In the genomic region with DNA sequence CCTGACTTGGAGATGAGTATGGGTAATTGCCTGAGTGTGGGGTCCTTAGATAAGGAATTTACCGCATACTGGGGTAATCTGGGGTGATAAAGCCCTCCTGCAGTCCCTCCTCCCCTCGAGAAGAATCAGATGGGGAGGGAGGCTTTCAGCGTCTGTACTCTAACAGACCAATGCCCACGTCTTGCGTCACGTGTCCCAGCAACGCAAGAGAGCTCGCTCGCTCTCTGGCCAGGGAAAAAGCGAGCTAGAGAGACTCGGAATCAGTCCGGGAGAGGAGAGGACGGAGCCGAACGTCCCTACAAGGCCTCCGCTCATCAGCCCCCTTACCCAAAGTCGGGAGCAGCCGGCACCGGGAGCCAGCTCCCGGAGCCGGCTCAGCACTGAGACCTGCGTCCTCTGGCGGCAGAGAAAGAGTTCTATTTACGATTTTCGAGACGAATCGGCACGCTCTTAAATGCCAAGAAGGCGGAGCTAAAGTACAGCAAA, we compare ENCODE assay signal across 8 mouse cellular contexts. TPM values are rescaled to one million over a fixed set of nuclear protein-coding genes. Genes with fewer than 3 reads are reported as not detected.
DNase-seq lines count a peak whose midpoint lies in the region; ATAC-seq and TF ChIP-seq lines count a peak whose summit lies in the region.

No protein-coding gene starts in this region.

- ATAC-seq in G1E (ENCODE audit: extremely low read depth, insufficient number of reproducible peaks, low FRiP score, poor library complexity, severe bottlenecking), result peak; percentile 56
- ATAC-seq in forebrain, embryonic 14.5 days, result no peak
- no peak for ATAC-seq in intestine, postnatal 0 days
- ATAC-seq in stomach, postnatal 0 days (ENCODE audit: low FRiP score, low TSS enrichment), result no peak

- DNase-seq in cerebellum, postnatal 14 days, result peak; percentile 38 to 64
- no peak for DNase-seq in cerebellum, adult 11 months
- peak; percentile 81 for DNase-seq in G1E (ENCODE audit: low spot score)
- DNase-seq in forebrain, embryonic 14.5 days (ENCODE audit: low spot score), result peak; percentile 60
- peak; percentile 51 for DNase-seq in stomach, postnatal 0 days (ENCODE audit: low spot score)
- no peak for DNase-seq in ovary, adult 18-20 months (ENCODE audit: low spot score)

- H3K9ac ChIP-seq in forebrain, embryonic 14.5 days (ENCODE audit: low read length), result no peak overlapping the region
- no peak overlapping the region for H3K9ac ChIP-seq in intestine, postnatal 0 days (ENCODE audit: low read depth, low read length)
- no peak overlapping the region for H3K9ac ChIP-seq in stomach, postnatal 0 days (ENCODE audit: low read length)

- TF ChIP-seq EP300 in stomach, postnatal 0 days (optimal IDR thresholded peaks at IDR 0.05), result no peak

- no peak overlapping the region for H3K27ac ChIP-seq in forebrain, embryonic 14.5 days (ENCODE audit: low read depth, low read length)
- H3K27ac ChIP-seq in intestine, postnatal 0 days (ENCODE audit: low read depth, low read length), result no peak overlapping the region
- no peak overlapping the region for H3K27ac ChIP-seq in stomach, postnatal 0 days (replicated peaks)

- no peak for TF ChIP-seq CTCF in G1E (IDR thresholded peaks at IDR 0.05; ENCODE audit: low read depth, low read length)
- TF ChIP-seq CTCF in intestine, postnatal 0 days (IDR thresholded peaks at IDR 0.05; ENCODE audit: low read depth), result peak; percentile 67
- peak; percentile 61 for TF ChIP-seq CTCF in stomach, postnatal 0 days (IDR thresholded peaks at IDR 0.05; ENCODE audit: low read depth)

- peaks cover 12% of the 10 kb centered on the region for H3K4me1 ChIP-seq in G1E (ENCODE audit: insufficient read depth, low read depth, low read length)
- peaks cover 7% of the 10 kb centered on the region; the same call in 1 of the 2 replicates for H3K4me1 ChIP-seq in forebrain, embryonic 14.5 days (ENCODE audit: control insufficient read depth, insufficient read depth, low read length)
- no peaks in the 10 kb centered on the region for H3K4me1 ChIP-seq in intestine, postnatal 0 days (replicated peaks; ENCODE audit: control insufficient read depth, insufficient read depth, low read length)
- H3K4me1 ChIP-seq in megakaryocyte, embryonic 14.5 days, result peaks cover 63% of the 10 kb centered on the region
- no peaks in the 10 kb centered on the region for H3K4me1 ChIP-seq in stomach, postnatal 0 days (replicated peaks; ENCODE audit: control insufficient read depth, insufficient read depth)

- H3K36me3 ChIP-seq in G1E (replicated peaks), result peaks cover 23% of the 10 kb centered on the region
- H3K36me3 ChIP-seq in forebrain, embryonic 14.5 days (ENCODE audit: control insufficient read depth, insufficient read depth, low read length), result no peaks in the 10 kb centered on the region
- no peaks in the 10 kb centered on the region for H3K36me3 ChIP-seq in intestine, postnatal 0 days (ENCODE audit: control insufficient read depth, insufficient read depth)
- peaks cover 4% of the 10 kb centered on the region for H3K36me3 ChIP-seq in megakaryocyte, embryonic 14.5 days (replicated peaks; ENCODE audit: low read length)
- no peaks in the 10 kb centered on the region for H3K36me3 ChIP-seq in stomach, postnatal 0 days (ENCODE audit: control insufficient read depth, insufficient read depth, low read length)

- no peaks in the 10 kb centered on the region for H3K27me3 ChIP-seq in G1E (ENCODE audit: insufficient read depth, low read length)
- H3K27me3 ChIP-seq in forebrain, embryonic 14.5 days (replicated peaks; ENCODE audit: control insufficient read depth, insufficient read depth, low read length), result peaks cover 37% of the 10 kb centered on the region
- peaks cover 36% of the 10 kb centered on the region for H3K27me3 ChIP-seq in intestine, postnatal 0 days (replicated peaks; ENCODE audit: control insufficient read depth, insufficient read depth, low read length)
- H3K27me3 ChIP-seq in megakaryocyte, embryonic 14.5 days (replicated peaks), result peaks cover 36% of the 10 kb centered on the region
- H3K27me3 ChIP-seq in stomach, postnatal 0 days (ENCODE audit: control insufficient read depth, insufficient read depth, low read length), result peaks cover 3% of the 10 kb centered on the region

- peak overlapping the region; percentile 37 for H3K4me2 ChIP-seq in forebrain, embryonic 14.5 days (ENCODE audit: low read length)
- peak overlapping the region; percentile 47 for H3K4me2 ChIP-seq in intestine, postnatal 0 days (replicated peaks; ENCODE audit: low read depth)
- H3K4me2 ChIP-seq in stomach, postnatal 0 days (replicated peaks; ENCODE audit: low read depth), result no peak overlapping the region

- H3K4me3 ChIP-seq in G1E (ENCODE audit: low read depth, low read length), result peak overlapping the region; percentile 78
- H3K4me3 ChIP-seq in forebrain, embryonic 14.5 days (ENCODE audit: low read depth, low read length), result no peak overlapping the region
- H3K4me3 ChIP-seq in intestine, postnatal 0 days (ENCODE audit: low read depth, low read length), result peak overlapping the region; percentile 16
- peak overlapping the region; percentile 95 for H3K4me3 ChIP-seq in megakaryocyte, embryonic 14.5 days (replicated peaks)
- no peak overlapping the region for H3K4me3 ChIP-seq in stomach, postnatal 0 days (ENCODE audit: low read depth, low read length)

- WGBS in forebrain, embryonic 14.5 days, result 56% methylated on average over 29 of the region's 29 CpGs
- WGBS in intestine, postnatal 0 days, result 44% methylated on average over 29 of the region's 29 CpGs
- WGBS in stomach, postnatal 0 days, result 50% methylated on average over 29 of the region's 29 CpGs

- H3K9me3 ChIP-seq in G1E (replicated peaks), result peaks cover 48% of the 10 kb centered on the region
- peaks cover 45% of the 10 kb centered on the region for H3K9me3 ChIP-seq in forebrain, embryonic 14.5 days (replicated peaks; ENCODE audit: control insufficient read depth, low read length)
- peaks cover 7% of the 10 kb centered on the region; the same call in 1 of the 2 replicates for H3K9me3 ChIP-seq in intestine, postnatal 0 days (ENCODE audit: control insufficient read depth)
- peaks cover 58% of the 10 kb centered on the region for H3K9me3 ChIP-seq in megakaryocyte, embryonic 14.5 days
- H3K9me3 ChIP-seq in stomach, postnatal 0 days (ENCODE audit: control insufficient read depth, low read length), result peaks cover 14% of the 10 kb centered on the region; the same call in 1 of the 2 replicates

RNA-seq across cellular contexts. Expression of gene Gnas, which starts 13.0 kb away (rescaled TPM):
- 1,040 and 1,097 TPM in 2 replicates for total RNA-seq in G1E (2014; fragmentation: Nextera tagmentation)
- 452 and 490 TPM in 2 replicates for total RNA-seq in G1E (2017)
- 935 and 1,094 TPM in 2 replicates for polyA plus RNA-seq in G1E (2012)
- 966 and 1,076 TPM in 2 replicates for polyA plus RNA-seq in forebrain, embryonic 14.5 days (2014; fragmentation: Nextera tagmentation; extraction: Ambion mirVana)
- polyA plus RNA-seq in intestine, postnatal 0 days (2015; fragmentation: Nextera tagmentation; extraction: Ambion mirVana), result 686 and 705 TPM in 2 replicates
- 1,157 and 1,276 TPM in 2 replicates for polyA plus RNA-seq in megakaryocyte, embryonic 14.5 days (2012; ENCODE audit: insufficient read depth, low replicate concordance)
- 890 and 920 TPM in 2 replicates for polyA plus RNA-seq in stomach, postnatal 0 days (2015; fragmentation: Nextera tagmentation; extraction: Ambion mirVana)

RNA-seq across cellular contexts. Expression of gene Gm20721, which starts 49.4 kb away (rescaled TPM):
- total RNA-seq in G1E (2014; fragmentation: Nextera tagmentation), result not detected in 2 replicates
- total RNA-seq in G1E (2017), result 8.6 and 9.0 TPM in 2 replicates
- 0.99 and 1.3 TPM in 2 replicates for polyA plus RNA-seq in G1E (2012)
- polyA plus RNA-seq in forebrain, embryonic 14.5 days (2014; fragmentation: Nextera tagmentation; extraction: Ambion mirVana), result 5.9 and 6.3 TPM in 2 replicates
- polyA plus RNA-seq in intestine, postnatal 0 days (2015; fragmentation: Nextera tagmentation; extraction: Ambion mirVana), result 2.7 and 3.5 TPM in 2 replicates
- polyA plus RNA-seq in megakaryocyte, embryonic 14.5 days (2012; ENCODE audit: insufficient read depth, low replicate concordance), result 0.57 TPM in 1 of 2 replicates, not detected in the other
- polyA plus RNA-seq in stomach, postnatal 0 days (2015; fragmentation: Nextera tagmentation; extraction: Ambion mirVana), result 5.8 and 7.9 TPM in 2 replicates

Comparison
In these comparisons a context has a peak if more than half of its experiments do, and no peak if none do; other contexts are left out.
1. DNase-seq: peak in cerebellum, postnatal 14 days (2 of 2), G1E (single experiment), forebrain, embryonic 14.5 days (single experiment) and stomach, postnatal 0 days (single experiment); none in cerebellum, adult 11 months (single experiment) and ovary, adult 18-20 months (single experiment).
2. H3K4me3 ChIP-seq: peak in G1E (single experiment), intestine, postnatal 0 days (single experiment) and megakaryocyte, embryonic 14.5 days (single experiment); none in forebrain, embryonic 14.5 days (single experiment) and stomach, postnatal 0 days (single experiment).